Mouse (Mus musculus): ENCODE data around the gene Iffo1.

Iffo1 gene

DNA sequence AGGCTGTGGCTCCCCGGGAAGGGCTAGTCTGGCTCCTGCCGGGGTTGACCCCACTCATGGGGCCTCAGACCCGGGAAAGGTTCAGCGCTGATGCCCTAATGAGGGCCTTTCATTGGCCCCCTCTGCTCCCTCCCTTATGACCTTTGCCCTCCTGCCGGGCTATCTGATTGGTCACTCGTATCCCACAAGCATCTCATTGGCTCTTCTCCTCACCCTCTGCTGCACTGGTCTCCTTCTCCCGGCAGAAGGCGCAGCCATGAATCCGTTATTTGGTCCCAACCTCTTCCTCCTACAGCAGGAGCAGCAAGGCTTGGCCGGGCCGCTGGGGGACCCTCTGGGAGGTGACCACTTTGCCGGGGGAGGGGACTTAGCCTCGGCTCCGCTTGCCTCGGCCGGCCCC, at the start of gene Iffo1:
Iffo1 (plus strand) TSS at position 241 of the 400 bp plus-strand sequence.
- peak; percentile 90 for DNase-seq (ENCODE audit: low read depth, low spot score)

DNA sequence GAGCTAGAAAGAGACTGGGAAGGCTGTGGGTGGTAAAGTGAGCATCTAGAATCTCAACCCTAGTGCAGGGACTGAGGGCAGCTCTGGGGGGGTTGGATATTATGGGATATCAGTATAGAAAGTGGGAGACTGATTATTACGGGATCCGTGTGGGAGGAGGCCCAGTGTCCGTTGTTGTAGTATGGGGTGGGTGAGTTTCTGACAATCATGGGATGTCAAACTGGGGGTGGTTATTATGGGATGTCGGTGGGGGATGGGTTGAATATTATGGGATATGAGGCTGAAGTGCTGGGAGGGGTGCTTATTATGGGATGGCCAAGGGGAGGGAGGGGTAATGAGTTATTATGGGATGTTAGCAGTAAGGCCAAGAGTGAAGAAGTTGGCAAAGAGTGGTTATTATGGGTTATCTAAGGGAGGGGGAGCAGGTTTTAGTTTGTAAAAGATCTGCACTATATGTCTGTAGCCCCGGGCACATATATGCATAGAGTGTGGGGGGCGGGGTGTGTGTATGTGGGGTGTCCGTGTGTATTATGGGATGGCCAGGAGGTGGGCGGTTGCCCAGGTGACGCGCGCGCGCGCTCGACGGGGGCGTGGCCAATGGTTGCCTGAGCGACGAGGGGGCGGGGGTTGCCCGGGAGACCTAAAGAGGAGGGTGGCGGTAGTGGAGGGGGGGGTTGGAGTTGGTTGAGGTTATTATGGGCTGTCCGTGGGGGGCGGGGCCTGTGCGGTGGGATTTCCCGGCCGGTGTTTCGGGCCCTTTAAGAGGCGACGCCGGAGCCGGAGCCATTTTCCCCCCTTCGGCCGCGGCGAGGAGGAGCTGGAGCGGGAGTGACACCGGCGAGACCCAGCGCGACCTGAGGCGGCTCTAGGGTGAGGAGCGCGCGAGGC, 49.4 kb upstream of the Iffo1 start, which contains the start of gene Chd4:
Chd4 (plus strand) TSS at position 591 of the 888 bp plus-strand sequence.
- DNase-seq (ENCODE audit: low read depth, low spot score) = peak; percentile 94

DNA sequence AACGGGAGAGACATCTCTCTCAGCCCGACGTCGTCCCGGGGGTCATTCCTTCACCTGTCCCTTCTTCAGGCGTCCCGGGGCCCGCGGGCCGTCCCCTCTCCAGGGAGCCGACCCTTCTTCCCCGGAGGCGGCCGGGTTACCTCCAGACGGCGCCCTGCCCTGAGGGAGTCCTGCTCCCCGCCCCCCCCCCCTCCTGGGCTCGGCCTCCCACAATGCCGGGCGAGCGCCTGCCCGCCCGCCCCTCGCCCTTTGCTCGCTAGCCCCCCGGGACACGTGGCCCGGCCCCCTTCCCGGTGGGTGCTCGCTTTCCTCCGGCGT, 48.8 kb upstream of the Iffo1 start:
- no peak for DNase-seq (ENCODE audit: low read depth, low spot score)

DNA sequence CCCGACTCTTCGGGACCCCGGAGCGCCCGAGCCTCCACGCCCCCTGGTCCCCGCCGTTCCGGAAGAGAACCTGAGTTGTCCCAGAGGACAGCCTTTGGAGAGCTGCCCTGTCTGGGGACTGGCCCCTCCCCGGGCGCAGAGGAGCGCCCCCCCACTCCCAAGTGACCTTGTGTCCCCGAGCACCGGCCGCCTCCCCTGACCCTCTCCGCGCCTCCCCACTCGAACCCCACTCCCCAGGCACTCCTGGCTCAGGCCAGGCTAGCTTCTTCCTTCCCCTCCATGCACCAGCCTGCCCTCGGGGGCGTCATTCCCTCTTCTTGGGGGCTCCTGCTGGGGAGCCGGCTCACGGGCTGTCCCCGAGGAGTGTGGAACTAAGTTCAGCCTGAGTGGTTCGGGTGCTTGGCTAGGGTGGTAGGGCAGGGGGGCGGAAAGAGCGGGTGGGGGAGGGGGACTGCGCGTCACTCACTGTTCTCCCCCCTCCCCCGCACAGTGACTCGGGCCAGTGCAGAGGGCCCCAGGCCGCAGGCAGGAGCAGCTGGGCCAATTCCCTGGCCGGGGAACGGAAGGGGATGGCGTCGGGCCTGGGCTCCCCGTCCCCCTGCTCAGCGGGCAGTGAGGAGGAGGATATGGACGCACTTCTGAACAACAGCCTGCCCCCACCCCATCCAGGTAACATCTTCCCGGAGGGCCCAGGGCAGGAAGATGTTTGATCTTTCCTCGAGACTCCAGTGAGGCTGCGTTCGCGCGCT, 48.3 kb upstream of the Iffo1 start:
- DNase-seq (ENCODE audit: low read depth, low spot score) = peak; percentile 70

DNA sequence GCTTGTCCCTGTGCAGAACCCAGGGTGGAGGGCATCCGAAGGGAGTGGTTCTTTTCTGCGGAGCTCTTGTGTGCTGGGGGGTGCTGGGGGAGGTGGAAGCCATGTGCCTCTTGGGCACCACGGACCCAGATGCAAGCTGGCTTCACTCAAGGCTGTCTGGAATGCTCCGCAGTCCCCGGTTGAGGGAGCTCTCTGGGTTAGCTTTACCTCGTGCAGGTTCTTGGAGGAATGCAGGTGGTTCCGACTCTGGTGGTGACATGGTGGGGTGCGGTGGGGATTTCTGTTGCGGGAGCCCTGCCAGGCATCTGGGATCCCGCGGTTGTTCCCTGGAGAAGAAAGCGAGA, 47.7 kb upstream of the Iffo1 start:
- DNase-seq (ENCODE audit: low read depth, low spot score) = no peak

DNA sequence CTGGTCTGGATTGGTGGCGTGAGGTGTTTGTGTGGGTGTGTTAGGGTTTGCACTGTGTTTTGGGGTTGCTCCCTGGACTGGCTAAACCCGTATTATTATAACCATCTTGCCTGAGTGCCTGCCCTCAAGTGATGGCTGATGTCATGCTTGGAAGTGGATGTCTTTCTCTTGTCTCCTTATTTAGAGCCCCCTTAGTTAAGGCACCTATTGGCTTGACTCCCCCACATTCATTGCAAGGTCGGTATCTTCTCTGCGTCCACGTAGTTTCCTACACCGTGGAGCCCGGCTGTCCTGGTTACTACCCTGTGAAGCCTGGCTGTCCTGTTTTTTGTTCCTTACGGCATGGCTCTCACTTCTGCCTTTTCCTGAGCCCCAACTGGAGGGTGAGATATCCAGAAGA, 47.1 kb upstream of the Iffo1 start:
- no peak for DNase-seq (ENCODE audit: low read depth, low spot score)

DNA sequence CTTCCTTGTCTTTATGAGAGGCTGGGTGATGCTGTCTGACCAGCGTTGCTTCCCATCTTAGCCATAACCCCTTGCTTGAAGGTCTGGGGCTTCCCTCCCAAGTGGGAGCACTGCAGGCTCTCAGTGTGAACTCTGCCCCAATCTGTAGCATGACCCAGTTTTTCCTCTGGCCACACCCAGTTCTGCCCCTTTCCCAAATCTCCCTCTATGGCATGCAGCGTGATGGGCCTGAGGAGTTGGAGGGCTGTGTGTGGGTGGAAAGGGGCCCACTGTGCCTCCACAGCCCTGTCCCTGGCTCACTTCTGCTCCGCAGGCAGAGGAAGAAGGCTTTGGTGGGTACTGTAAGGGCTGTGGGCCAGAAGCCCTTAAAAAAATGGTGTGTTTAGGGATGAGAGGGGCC, 46.5 kb upstream of the Iffo1 start:
- no peak for DNase-seq (ENCODE audit: low read depth, low spot score)

DNA sequence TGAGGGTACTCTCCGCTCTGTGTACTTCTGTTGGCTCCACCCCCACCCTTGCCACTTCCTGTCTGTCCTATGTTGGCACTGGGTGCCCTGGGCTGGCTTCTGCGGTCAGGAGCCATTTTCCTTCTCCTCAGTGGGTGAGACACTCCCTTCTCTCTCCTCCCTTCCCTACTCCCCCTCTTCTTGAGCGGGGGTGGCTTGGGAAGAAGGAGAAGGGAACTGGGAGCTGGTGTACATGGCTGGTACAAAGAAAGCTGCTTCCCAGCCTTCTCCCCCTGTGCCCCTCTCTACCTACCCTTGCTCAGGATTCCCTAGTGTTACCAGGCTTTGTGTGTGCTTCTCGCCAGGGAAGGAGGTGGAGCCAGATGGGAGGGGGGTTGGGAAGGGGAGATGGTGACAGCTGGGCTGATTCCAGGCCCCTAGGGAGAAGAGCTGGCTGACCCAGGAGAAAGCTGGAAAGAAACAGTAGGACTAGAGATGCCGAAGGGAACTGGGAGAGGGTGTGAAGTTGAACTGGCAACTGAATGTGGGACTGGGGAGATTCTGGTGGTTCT, 45.5 kb upstream of the Iffo1 start:
- DNase-seq (ENCODE audit: low read depth, low spot score) = peak; percentile 82

DNA sequence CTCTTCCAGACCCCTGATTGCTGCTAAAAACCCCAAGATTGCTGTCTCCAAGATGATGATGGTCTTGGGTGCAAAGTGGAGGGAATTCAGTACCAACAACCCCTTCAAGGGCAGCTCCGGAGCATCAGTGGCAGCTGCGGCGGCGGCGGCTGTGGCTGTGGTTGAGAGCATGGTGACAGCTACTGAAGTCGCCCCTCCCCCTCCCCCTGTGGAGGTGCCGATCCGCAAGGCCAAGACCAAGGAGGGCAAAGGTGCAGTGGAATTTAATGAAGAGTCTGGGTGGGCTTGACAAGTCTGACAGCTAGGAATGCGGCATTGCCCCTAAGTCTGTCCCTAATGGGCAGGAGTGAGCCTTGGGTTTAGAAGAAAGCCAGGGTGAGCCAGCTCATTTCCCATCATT, 43.6 kb upstream of the Iffo1 start:
- DNase-seq (ENCODE audit: low read depth, low spot score) = no peak

DNA sequence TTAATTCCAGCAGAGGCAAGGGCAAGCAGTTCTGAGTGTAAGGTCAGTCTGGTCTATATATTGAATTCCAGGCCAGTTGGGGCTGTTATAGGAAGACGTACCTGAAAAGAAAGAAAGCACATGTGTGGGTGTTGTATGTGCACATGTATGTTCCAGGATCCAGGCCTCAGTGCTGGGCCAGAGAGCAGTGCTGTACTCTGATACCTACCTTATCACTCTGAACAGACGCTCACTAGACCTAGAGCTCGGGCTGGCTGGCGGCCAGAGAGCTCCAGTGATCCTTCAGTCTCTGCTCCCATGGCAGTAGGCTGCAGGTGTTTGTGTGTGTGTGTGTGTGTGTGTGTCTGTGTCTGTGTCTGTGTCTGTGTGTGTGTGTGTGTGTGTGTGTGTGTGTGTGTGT, 40.8 kb upstream of the Iffo1 start:
- DNase-seq (ENCODE audit: low read depth, low spot score) = no peak

DNA sequence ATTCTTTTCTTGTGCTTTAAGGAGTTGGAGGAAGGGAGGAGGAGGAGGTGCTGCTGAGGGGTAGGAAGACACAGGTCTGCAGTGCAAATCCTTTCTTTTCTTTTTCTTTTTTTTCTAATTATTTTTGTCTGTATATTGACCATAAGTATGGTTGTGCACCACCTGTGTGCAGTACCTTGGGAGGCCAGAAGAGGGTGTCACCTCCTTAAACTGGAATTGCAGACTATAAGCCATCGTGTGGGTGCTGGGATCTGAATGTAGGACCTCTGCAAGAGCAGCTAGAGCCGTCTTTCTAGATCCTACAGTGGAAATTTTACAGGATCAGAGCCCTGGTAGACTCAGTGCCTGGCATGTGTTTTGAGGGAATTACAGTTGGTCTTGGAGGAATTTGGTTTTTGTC, 37.3 kb upstream of the Iffo1 start:
- no peak for DNase-seq (ENCODE audit: low read depth, low spot score)

DNA sequence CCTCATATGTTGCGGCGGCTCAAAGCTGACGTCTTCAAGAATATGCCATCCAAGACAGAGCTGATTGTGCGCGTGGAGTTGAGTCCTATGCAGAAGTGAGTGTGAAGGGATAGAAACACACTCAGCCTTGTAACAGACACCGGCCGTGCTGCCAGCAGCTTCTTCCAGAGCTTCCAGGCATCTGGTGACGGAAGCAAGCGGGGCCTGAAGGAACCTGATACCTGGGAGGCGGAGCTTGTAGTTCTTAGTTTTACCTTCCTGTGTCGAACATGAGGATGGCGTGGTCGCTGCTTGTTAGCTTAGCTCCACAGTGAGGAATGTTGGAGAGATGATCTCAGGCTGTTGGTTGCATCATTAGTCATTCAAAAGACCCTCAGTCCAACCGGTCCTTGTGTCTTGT, 35.7 kb upstream of the Iffo1 start:
- DNase-seq (ENCODE audit: low read depth, low spot score) = no peak

DNA sequence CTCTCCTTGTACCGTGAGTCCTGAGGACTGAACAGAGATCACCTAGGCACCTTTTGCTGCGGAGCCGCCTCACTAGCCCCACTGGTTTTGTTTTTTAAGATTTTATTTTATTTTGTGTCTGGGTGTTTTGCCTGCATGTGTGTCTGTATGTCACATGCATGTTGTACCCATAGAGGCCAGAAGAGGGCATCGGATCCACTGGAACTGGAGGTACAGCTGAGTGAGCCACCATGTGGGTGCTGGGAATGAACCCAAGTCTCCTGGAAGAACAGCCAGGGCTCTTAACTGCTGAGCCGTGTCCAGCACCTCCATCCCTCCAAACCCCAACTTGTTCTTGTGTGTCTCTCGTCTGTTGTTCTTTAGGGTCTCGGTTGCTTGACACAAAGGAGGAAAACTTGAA, 34.1 kb upstream of the Iffo1 start:
- DNase-seq (ENCODE audit: low read depth, low spot score) = peak; percentile 45

DNA sequence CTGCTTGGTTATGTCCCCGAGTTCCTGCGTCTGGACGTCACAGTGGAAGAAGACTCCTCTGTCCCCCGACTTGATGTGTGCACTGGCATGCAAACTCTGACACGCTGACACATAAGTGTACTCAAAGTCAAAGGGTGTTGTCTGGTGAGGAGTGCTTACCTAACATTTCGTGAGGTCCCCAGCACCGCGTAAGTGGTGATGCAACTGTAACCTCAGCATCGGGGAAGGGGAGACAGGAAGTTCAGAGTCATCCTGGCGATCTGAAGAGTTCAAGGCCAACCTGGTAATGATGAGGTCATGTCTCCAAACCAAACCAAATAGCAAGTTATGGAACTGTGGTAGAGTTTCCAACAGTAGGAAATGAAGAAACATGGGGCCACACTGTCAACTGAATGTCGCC, 32.5 kb upstream of the Iffo1 start:
- no peak for DNase-seq (ENCODE audit: low read depth, low spot score)

DNA sequence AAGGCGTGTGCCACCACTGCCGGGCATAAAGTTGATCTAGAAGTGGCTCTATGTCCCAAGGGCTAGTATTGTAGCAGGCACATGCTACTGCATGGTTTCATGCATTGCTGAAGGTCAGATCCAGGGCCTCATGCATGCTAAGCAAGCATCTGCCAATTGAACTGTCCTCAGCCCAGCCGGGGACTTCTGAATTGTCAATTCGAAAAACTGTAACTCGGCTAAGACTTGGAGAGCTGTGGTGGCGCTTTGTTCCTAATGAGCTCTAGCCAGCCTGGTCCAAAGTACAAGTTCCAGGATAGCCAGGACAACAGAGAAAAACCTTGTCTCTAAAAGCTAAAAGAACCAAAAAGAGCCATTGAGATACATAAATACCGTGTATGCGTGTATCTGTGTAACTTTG, 25.7 kb upstream of the Iffo1 start:
- DNase-seq (ENCODE audit: low read depth, low spot score) = no peak

DNA sequence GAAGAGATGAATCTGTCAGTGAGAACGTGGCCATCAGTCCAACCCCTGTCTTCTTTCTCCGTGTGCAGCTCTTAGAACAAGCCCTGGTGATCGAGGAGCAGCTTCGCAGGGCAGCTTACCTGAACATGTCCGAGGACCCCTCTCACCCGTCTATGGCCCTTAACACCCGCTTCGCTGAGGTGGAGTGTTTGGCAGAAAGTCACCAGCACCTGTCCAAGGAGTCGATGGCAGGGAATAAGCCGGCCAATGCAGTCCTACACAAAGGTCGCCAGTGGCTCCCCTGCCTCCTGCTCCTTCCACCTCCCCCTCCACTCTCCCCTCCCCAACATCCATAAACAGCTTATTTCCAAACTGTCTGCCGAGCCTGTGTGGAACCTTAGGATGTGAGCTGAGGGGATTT, 16.3 kb upstream of the Iffo1 start:
- DNase-seq (ENCODE audit: low read depth, low spot score) = no peak

DNA sequence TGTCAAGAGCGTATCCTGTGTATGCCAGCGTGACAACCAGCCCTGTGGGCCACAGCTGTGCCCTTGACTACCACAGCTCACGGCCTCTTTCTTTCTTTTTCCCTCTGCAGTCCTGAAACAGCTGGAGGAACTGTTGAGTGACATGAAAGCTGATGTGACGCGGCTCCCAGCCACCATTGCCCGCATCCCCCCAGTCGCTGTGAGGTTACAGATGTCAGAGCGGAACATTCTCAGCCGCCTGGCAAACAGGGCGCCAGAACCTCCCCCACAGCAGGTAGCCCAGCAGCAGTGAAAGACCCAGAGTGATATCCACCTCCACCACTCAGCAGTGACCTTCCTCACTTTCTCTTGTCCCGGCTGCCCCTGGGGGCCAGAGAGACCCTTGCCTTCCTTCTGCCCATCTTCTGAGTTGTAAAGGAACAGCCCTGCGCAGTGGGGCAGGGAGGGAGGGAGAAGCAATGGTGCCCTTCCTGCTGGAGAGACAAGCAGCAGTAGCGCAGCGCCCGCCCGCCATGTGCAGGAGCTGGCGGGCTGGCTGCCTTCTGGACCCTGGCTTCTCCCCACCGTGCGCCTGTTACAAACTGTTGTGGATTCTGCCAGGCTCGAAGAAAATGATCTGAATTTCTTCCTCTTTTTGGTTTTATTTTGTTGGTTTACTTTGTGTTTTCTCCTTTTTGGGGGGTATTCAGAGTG, 15.2 kb upstream of the Iffo1 start:
- DNase-seq (ENCODE audit: low read depth, low spot score) = peak; percentile 31

DNA sequence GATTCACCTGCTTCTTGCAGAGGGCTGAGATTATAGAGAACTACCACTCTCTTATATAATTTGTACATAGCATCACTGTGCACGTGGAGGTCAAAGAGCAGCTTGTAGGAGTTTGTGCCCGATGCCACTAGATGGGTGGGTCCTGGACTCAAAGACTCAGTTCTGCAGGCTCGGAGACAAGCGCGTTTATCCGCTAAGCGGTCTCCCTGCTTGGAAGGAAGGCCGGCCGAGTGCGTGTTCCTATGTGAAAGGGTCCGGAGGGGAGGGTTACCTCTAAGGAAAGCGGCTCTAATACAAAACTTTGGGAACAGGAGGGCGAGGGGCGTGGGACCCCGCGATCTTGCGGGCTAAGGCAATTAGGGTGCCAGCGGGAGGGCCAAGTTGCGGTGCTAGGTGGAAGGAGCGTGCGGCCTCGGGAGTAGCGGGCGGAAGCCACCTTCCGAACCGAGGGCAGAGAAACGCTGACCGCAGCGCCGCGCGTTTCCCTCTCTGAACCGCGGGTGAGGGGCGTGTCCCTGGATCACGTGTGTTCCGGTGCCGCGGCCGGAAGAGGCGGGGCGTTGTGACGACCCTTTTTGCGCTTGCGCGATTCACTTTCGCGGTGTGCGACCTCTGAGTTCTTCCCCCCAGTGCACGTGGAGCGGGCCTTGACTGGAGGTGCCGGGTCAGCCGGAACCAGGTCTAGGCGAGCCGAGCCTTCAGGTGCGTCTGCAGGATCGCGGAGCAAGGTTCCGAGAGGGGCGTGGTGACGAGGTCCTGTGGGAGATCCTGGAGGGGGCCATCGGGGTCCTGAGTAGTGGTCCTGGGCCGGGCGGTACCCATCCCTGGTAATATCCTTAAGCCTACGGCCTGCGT, 13.5 kb upstream of the Iffo1 start, which contains the start of gene Nop2:
Nop2 (plus strand) TSS at position 608 of the 855 bp plus-strand sequence.
- DNase-seq (ENCODE audit: low read depth, low spot score) = peak; percentile 95

DNA sequence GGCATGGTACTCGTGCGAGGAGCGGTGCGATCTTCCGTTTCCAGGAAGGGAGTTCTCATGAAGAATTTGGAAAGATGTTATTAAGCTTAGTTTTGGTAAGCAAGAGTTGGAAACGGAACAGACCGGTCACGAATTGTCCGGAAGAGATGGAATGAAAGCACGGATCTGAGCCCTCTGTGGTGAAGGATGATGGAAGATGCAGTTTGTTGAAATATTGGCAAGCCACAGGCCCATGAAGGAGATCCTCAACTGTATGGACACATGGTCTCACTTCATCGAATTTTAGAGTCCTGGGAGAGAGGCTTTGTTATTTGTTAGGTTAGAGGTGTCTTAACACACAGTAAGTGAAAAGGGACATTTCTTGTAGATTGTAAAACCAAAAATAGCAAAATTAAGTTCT, 12.6 kb upstream of the Iffo1 start:
- DNase-seq (ENCODE audit: low read depth, low spot score) = no peak

DNA sequence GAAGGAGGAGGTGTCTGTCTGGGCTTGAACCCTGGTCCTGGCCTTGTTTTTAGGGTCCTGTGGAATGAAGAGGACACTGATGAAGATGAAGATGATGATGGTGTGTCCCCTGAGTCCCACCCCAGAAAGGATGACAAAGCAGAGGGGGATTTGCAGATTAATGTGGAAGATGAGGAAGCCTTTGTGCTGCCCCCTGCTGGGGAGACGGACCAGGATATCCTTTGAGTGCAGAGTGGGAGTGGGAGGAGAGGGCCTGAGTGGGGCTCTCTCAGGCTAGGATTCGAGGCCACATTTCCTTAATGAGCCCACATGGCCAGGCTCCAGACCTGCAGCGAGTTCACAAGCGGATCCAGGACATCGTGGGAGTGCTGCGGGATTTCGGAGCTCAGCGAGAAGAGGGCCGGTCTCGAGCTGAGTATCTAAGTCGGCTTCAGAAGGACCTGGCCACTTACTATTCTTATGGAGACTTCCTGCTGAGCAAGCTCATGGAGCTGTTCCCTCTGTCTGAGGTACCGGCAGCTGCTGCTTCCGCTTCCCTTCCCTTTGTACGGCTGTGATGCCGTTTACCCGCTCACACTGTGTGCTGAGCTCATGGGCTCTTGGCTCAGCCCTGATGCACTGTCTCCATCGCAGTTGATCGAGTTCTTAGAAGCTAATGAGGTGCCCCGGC, 7.9 kb upstream of the Iffo1 start:
- DNase-seq (ENCODE audit: low read depth, low spot score) = peak; percentile 52

DNA sequence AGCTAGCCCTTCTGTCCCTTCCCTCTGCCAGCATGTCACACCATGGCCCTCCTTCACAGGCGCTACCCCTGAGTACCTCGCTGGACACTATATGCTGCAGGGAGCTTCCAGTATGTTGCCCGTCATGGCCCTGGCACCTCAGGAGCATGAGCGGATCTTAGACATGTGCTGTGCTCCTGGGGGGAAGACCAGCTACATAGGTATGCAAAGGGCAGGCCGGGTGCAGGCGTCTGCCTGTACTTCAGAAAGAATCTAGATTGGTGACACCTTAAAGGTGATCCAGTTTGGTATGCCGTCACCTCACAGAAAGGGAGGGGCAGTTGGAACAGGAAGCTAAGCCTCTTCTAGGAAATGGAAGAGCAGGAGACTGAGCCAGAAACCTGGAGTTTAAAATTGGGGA, 5.3 kb upstream of the Iffo1 start:
- no peak for DNase-seq (ENCODE audit: low read depth, low spot score)
